Mouse (Mus musculus) stomach, embryonic 16.5 days (tissue): ENCODE results near the gene Adgra1. TPM values are rescaled to one million over a fixed set of nuclear protein-coding genes. Genes with fewer than 3 reads are reported as not detected.

Experiments
- ATAC-seq: fragments of 200-750 bp; cut with Nextera tagmentation; 2 replicates; pipeline ENCODE4 v1.8.0; 2017; ENCODE audit warnings: moderate number of reproducible peaks, moderate TSS enrichment; ENCODE audit not compliant: insufficient read depth, low FRiP score
- H3K27ac ChIP-seq: fragments of 300-500 bp; sonication (generic); 2 replicates; pipeline ENCODE4 v1.5.1; 2014; ENCODE audit warnings: low read length
- H3K27me3 ChIP-seq: fragments of 300-500 bp; sonication (generic); 2 replicates; pipeline ENCODE4 v1.6.1; 2014; ENCODE audit warnings: low read length, control low read depth, mixed read lengths; ENCODE audit not compliant: control insufficient read depth, insufficient read depth
- H3K36me3 ChIP-seq: fragments of 300-500 bp; sonication (generic); 2 replicates; pipeline ENCODE4 v1.6.1; 2014; ENCODE audit warnings: low read length; ENCODE audit not compliant: control insufficient read depth, insufficient read depth
- H3K4me1 ChIP-seq: fragments of 300-500 bp; sonication (generic); 2 replicates; pipeline ENCODE4 v1.6.1; 2014; ENCODE audit warnings: low read length, control low read depth, mixed read lengths; ENCODE audit not compliant: control insufficient read depth, insufficient read depth
- H3K4me2 ChIP-seq: fragments of 300-500 bp; sonication (generic); 2 replicates; pipeline ENCODE4 v1.6.1; 2014; ENCODE audit warnings: low read depth, low read length, mixed read lengths
- H3K4me3 ChIP-seq: fragments of 300-500 bp; sonication (generic); replicated peaks from 2 replicates; pipeline ENCODE4 v1.5.1; 2014; ENCODE audit warnings: mild to moderate bottlenecking, low read length
- H3K9ac ChIP-seq: fragments of 300-500 bp; sonication (generic); 2 replicates; pipeline ENCODE4 v1.6.1; 2014; ENCODE audit warnings: low read length
- H3K9me3 ChIP-seq: fragments of 300-500 bp; sonication (generic); replicated peaks from 2 replicates; pipeline ENCODE4 v1.6.1; 2016; ENCODE audit warnings: low read length, control low read depth; ENCODE audit not compliant: control insufficient read depth
- WGBS: fragments of 180-500 bp; shearing (Covaris S2); extraction: QIAGEN DNeasy Blood & Tissue Kit; methylation state at CpG from one replicate; pipeline ENCODE4 v1.1.7; 2014; 5-methylcytosine and 5-hydroxymethylcytosine counted together
- polyA plus RNA-seq: library from polyadenylated mRNA; unstranded; fragments of >200 nt; fragmentation: Nextera tagmentation; extraction: Ambion mirVana; gene quantifications from 2 replicates; pipeline ENCODE4 v1.2.1, GENCODE M21; 2015

Adgra1 gene
- polyA plus RNA-seq: 0.53 and 1.1 TPM in 2 replicates

- Histone ChIP-seq H3K4me3 (no peak within 1 kb of the TSS; the same call in 1 of the 2 replicates), H3K4me1 (no peaks in the 10 kb centered on the region), H3K27me3 (peaks cover 13% of the 10 kb centered on the region; the same call in 1 of the 2 replicates), H3K27ac (no peak within 1 kb of the TSS), H3K4me2 (peak within 1 kb of the TSS; percentile 22), H3K36me3 (no peaks in the 10 kb centered on the region), H3K9me3 (no peaks in the 10 kb centered on the region), H3K9ac (no peak within 1 kb of the TSS)
- whole genome bisulfite sequencing: under 1% methylated on average over 27 of the region's 27 CpGs
- ATAC-seq: peak; percentile 83
These were observed at the start of gene Adgra1 for GRCm38 (mm10) chr7:139834036-139834435. Adgra1 (plus strand) TSS chr7:139834174.

GRCm38 (mm10) chr7:139787382-139787781 lies 46.6 kb upstream of the Adgra1 start:
- no peaks in the 10 kb centered on the region for H3K9me3 ChIP-seq
- ATAC-seq: no peak
- H3K4me2 ChIP-seq: no peak overlapping the region
- H3K9ac ChIP-seq: no peak overlapping the region
- H3K4me1 ChIP-seq: no peaks in the 10 kb centered on the region
- H3K36me3 ChIP-seq: no peaks in the 10 kb centered on the region
- H3K27ac ChIP-seq: no peak overlapping the region
- no peaks in the 10 kb centered on the region for H3K27me3 ChIP-seq
- 67% methylated on average over 2 of the region's 2 CpGs for WGBS
- no peak overlapping the region for H3K4me3 ChIP-seq

DNA sequence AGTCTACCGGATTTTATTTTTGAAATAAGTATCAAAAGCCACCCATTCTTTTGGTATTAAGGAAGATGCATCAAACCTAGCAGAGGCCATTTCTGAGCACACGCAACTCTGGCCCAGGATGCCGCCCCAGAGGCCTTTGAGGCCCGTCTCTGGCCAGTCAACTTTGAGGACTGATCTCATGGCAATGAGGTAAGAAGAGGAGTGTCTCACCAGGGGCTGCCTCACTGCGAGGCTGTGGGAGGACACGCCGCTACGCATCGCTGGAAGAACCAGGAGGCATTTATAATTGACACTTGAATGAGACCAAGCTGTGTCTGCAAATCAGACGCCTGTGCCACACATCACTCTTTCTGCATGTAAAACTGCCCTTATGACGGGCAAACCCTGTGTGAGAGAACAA lies 45.0 kb upstream of the Adgra1 start:
- no peak overlapping the region for H3K4me2 ChIP-seq
- no peak overlapping the region for H3K27ac ChIP-seq
- no peaks in the 10 kb centered on the region for H3K27me3 ChIP-seq
- H3K36me3 ChIP-seq: no peaks in the 10 kb centered on the region
- no peaks in the 10 kb centered on the region for H3K4me1 ChIP-seq
- no peak overlapping the region for H3K4me3 ChIP-seq
- no peaks in the 10 kb centered on the region for H3K9me3 ChIP-seq
- no peak overlapping the region for H3K9ac ChIP-seq
- no peak for ATAC-seq
- WGBS: 88% methylated on average over 11 of the region's 11 CpGs

DNA sequence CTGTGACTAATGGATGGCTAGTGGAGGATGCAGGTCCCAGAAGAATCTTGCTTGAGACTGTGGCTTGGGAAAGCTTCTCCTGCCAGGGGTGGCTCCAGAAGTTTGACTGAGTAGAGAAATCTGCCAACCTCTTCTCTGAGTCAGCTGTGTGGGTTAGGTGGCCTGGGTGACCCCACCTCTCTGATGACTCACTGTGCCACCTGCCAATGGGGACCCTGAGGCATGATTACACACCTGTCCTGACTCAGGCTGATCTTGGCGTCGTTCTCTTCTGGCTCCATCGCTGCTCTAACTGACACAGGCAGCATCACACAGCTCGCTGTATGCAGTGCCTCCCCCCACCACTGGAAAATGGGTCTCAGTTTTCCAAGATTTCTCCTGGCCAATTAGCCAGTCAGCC lies 44.3 kb upstream of the Adgra1 start:
- no peaks in the 10 kb centered on the region for H3K4me1 ChIP-seq
- H3K27me3 ChIP-seq: no peaks in the 10 kb centered on the region
- WGBS: 76% methylated on average over 4 of the region's 4 CpGs
- no peak overlapping the region for H3K27ac ChIP-seq
- H3K9ac ChIP-seq: no peak overlapping the region
- no peak overlapping the region for H3K4me2 ChIP-seq
- no peaks in the 10 kb centered on the region for H3K9me3 ChIP-seq
- no peaks in the 10 kb centered on the region for H3K36me3 ChIP-seq
- ATAC-seq: no peak
- H3K4me3 ChIP-seq: no peak overlapping the region

DNA sequence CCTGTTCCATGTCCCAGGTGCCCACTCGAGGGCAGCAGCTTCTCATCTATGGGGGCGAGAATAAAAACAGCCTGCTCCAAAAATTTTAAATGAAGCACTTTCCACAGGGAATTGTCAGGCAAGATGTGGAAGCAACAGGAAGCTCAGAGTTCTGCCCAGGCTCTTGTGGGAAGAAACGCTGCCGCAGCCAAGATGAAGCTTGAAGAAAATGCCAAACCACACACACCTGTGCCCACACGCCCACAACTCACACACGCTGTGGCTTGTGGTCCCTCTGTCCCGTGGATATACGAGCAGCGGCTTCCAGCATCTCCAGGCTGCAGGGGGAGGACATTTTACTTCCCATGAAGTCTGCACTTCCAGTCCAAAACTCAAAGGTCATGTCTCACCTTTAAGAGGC lies 42.4 kb upstream of the Adgra1 start:
- no peak overlapping the region for H3K4me2 ChIP-seq
- H3K9ac ChIP-seq: no peak overlapping the region
- H3K36me3 ChIP-seq: no peaks in the 10 kb centered on the region
- no peak for ATAC-seq
- no peaks in the 10 kb centered on the region for H3K9me3 ChIP-seq
- no peaks in the 10 kb centered on the region for H3K4me1 ChIP-seq
- H3K4me3 ChIP-seq: no peak overlapping the region
- no peak overlapping the region for H3K27ac ChIP-seq
- 80% methylated on average over 9 of the region's 9 CpGs for WGBS
- H3K27me3 ChIP-seq: no peaks in the 10 kb centered on the region

DNA sequence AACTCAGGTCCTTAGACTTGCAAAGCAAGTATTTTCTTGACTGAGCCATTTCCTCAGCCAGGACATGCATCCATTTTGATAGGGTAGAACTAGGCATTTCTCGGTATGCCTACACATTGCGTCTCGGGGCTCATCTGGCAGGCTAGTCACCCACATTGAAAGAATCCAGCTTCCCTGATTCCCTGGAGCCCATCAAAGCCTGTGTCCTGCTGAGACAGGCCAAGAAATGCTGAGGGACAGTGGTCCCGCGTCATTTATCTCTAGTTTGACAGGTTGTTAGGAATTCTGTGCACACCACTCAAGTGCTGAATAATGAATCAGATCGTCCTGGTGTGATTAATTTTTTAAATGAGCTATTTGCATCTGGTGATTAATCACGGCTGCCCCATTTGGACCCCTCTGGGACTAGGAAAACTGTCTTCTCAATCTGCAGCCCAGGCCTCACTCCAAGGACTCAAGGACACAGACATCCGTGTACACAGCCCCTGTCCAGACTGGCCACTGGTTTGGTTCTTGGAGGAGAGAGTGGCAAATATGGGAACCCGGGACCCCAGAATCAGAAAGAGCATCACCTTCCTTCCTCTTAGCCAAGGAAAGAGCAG lies 38.9 kb upstream of the Adgra1 start:
- Histone ChIP-seq H3K27me3 (no peaks in the 10 kb centered on the region), H3K9ac (no peak overlapping the region), H3K27ac (no peak overlapping the region), H3K4me3 (no peak overlapping the region), H3K36me3 (no peaks in the 10 kb centered on the region), H3K9me3 (no peaks in the 10 kb centered on the region), H3K4me1 (no peaks in the 10 kb centered on the region), H3K4me2 (no peak overlapping the region)
- no peak for ATAC-seq
- 74% methylated on average over 9 of the region's 9 CpGs for WGBS

DNA sequence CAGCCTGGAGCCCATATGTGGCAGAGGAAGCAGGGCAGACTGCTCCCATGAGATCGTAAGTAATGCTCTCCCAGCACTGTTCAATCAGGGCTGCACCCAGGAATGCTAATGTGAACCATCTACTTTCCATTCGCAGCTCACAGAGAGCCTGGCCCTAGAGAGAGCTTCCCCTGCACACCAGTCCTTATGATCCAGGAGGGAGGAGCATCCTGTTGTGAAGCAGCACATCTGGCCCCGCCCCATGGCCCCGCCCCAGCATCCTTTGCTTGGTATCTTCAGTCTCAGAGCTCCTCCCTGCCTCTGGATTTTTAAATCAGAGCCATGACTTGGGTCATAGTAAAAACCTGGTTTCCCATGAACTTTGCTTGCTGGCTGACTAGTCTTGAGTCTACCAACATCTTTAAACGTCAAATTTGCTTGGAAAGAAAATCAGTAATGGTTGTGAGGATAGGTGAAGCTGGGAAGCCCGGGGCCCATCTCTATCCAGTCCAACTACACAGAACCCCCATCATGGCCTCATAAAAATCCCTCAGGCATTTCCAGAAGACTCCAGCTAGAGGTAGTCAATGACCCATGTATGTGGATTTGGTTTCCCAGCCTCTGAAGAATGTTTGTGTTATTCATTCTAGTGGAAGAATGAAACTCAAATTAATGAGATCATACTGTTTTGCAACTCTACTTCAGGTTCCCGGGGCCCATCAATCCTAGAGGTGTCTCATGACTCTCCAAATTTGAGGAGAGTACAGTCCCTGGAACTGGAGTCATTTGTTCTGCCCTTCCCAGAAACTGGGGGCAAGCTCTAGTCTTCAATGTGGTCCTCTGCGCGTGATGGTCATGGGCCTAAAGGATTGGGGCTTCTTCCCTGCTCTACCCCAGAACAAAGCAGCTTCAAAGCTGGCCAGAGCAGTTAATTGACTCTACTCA lies 36.5 kb upstream of the Adgra1 start:
- Histone ChIP-seq H3K4me3 (no peak overlapping the region), H3K27me3 (no peaks in the 10 kb centered on the region), H3K4me2 (no peak overlapping the region), H3K36me3 (no peaks in the 10 kb centered on the region), H3K27ac (no peak overlapping the region), H3K9ac (no peak overlapping the region), H3K9me3 (no peaks in the 10 kb centered on the region), H3K4me1 (no peaks in the 10 kb centered on the region)
- no peak for ATAC-seq
- 73% methylated on average over 9 of the region's 9 CpGs for WGBS

GRCm38 (mm10) chr7:139806175-139806601 lies 27.8 kb upstream of the Adgra1 start:
- Histone ChIP-seq H3K36me3 (no peaks in the 10 kb centered on the region), H3K4me3 (no peak overlapping the region), H3K4me1 (no peaks in the 10 kb centered on the region), H3K27ac (no peak overlapping the region), H3K9me3 (no peaks in the 10 kb centered on the region), H3K27me3 (no peaks in the 10 kb centered on the region), H3K9ac (no peak overlapping the region), H3K4me2 (no peak overlapping the region)
- ATAC-seq: no peak
- 55% methylated on average over 8 of the region's 8 CpGs for WGBS

GRCm38 (mm10) chr7:139810036-139810435 lies 23.9 kb upstream of the Adgra1 start:
- no peak overlapping the region for H3K4me3 ChIP-seq
- WGBS: 73% methylated on average over 6 of the region's 6 CpGs
- no peak overlapping the region for H3K4me2 ChIP-seq
- ATAC-seq: no peak
- H3K27me3 ChIP-seq: no peaks in the 10 kb centered on the region
- no peaks in the 10 kb centered on the region for H3K9me3 ChIP-seq
- H3K9ac ChIP-seq: no peak overlapping the region
- no peaks in the 10 kb centered on the region for H3K4me1 ChIP-seq
- no peak overlapping the region for H3K27ac ChIP-seq
- H3K36me3 ChIP-seq: no peaks in the 10 kb centered on the region
